Mouse (Mus musculus): Measurements from ENCODE around the gene Phf20. TPM values are rescaled to one million over a fixed set of nuclear protein-coding genes. Genes with fewer than 3 reads are reported as not detected.
A peak's percentile ranks its signal among the peaks of the same experiment; 100 is the strongest.
"Not testable (repeated sequence)": the region's sequence is repeated elsewhere in the genome, so short reads cannot be mapped to it uniquely, and the experiment has no call there.

Phf20 gene
- total and polyA plus RNA-seq, 2 experiments: 2.9 to 6.2 TPM

DNA sequence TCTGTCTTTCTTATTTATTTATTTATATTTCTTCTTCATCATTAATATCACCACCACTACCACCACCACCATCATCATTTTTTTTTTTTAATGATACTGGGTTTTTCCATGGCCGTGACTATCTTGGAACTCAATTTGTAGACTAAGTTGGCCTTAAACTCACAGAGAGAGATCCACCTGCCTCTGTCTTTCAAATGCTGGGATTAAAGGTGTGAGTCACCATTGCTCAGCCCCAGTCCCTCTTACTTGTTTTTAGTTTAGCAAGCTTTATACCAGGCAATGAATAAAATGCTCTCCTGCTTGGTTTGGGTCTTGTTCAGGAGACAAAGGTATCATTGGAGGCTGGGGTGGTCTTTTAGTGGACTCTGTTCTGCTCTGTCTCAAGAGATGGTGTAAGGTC lies 31.4 kb downstream of the Phf20 start:
- TF ChIP-seq CTCF (IDR thresholded peaks at IDR 0.05; ENCODE audit: low read depth, low read length): no peak
- TF ChIP-seq POLR2A (IDR thresholded peaks at IDR 0.05; ENCODE audit: extremely low read depth, insufficient read depth, low read length): no peak
- no peaks in the 10 kb centered on the region for H3K4me1 ChIP-seq (ENCODE audit: control insufficient read depth, insufficient read depth, low read length)

DNA sequence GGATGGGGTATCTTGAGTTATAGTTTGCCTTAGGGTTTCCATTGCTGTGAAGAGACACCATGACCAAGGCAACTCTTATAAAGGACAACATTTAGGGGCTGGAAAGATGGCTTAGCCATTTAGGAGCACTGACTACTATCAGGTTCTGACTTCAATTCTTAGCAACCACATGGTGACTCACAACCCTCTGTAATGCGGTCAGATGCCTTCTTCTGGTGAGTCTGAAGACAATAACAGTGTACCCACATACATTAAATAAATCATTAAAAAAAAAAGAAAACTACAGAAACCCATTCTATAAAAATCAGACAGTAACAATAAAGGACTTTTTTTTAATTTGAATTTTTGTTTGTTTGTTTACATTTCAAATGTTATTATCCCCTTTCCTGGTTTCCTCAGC lies 32.9 kb downstream of the Phf20 start:
- TF ChIP-seq POLR2A (IDR thresholded peaks at IDR 0.05; ENCODE audit: extremely low read depth, insufficient read depth, low read length) (no peak), CTCF (IDR thresholded peaks at IDR 0.05; ENCODE audit: low read depth, low read length) (no peak)
- peaks cover 7% of the 10 kb centered on the region; the same call in 1 of the 2 replicates for H3K79me2 ChIP-seq (ENCODE audit: control insufficient read depth, insufficient read depth, low read length)
- no peaks in the 10 kb centered on the region for H3K4me1 ChIP-seq (ENCODE audit: control insufficient read depth, insufficient read depth, low read length)
- H3K27me3 ChIP-seq (ENCODE audit: control insufficient read depth, insufficient read depth, low read length): no peaks in the 10 kb centered on the region
- WGBS: 100% methylated on average over 1 of the region's 1 CpGs
- no peak overlapping the region for H3K9ac ChIP-seq (ENCODE audit: low read depth, low read length)
- H3K36me3 ChIP-seq (ENCODE audit: control insufficient read depth, insufficient read depth, low read length): peaks cover 15% of the 10 kb centered on the region; the same call in 1 of the 2 replicates
- no peak overlapping the region for H3K4me3 ChIP-seq (ENCODE audit: insufficient read depth, low read depth, low read length)
- no peak for DNase-seq (ENCODE audit: extremely low read depth, low read depth, low spot score)
- H3K27ac ChIP-seq (replicated peaks; ENCODE audit: insufficient read depth, low read depth, low read length): no peak overlapping the region

More for the DNA sequence above, 31.4 kb downstream of the Phf20 start:
- DNase-seq (ENCODE audit: extremely low read depth, low read depth, low spot score): no peak
- Histone ChIP-seq H3K27me3 (ENCODE audit: control insufficient read depth, insufficient read depth, low read length) (no peaks in the 10 kb centered on the region), H3K27ac (replicated peaks; ENCODE audit: insufficient read depth, low read depth, low read length) (no peak overlapping the region), H3K79me2 (ENCODE audit: control insufficient read depth, insufficient read depth, low read length) (peaks cover 7% of the 10 kb centered on the region; the same call in 1 of the 2 replicates), H3K9ac (ENCODE audit: low read depth, low read length) (no peak overlapping the region), H3K4me3 (ENCODE audit: insufficient read depth, low read depth, low read length) (no peak overlapping the region), H3K36me3 (ENCODE audit: control insufficient read depth, insufficient read depth, low read length) (peaks cover 15% of the 10 kb centered on the region; the same call in 1 of the 2 replicates)
- WGBS: 100% methylated on average over 1 of the region's 1 CpGs

- DNase-seq (ENCODE audit: extremely low read depth, low read depth, low spot score): no peak
- no peaks in the 10 kb centered on the region for H3K4me1 ChIP-seq (ENCODE audit: control insufficient read depth, insufficient read depth, low read length)
- H3K4me3 ChIP-seq (ENCODE audit: insufficient read depth, low read depth, low read length): no peak overlapping the region
- H3K36me3 ChIP-seq (ENCODE audit: control insufficient read depth, insufficient read depth, low read length): peaks cover 9% of the 10 kb centered on the region; the same call in 1 of the 2 replicates
- no peaks in the 10 kb centered on the region for H3K27me3 ChIP-seq (ENCODE audit: control insufficient read depth, insufficient read depth, low read length)
- peaks cover 7% of the 10 kb centered on the region; the same call in 1 of the 2 replicates for H3K79me2 ChIP-seq (ENCODE audit: control insufficient read depth, insufficient read depth, low read length)
- no peak overlapping the region for H3K9ac ChIP-seq (ENCODE audit: low read depth, low read length)
- TF ChIP-seq POLR2A (IDR thresholded peaks at IDR 0.05; ENCODE audit: extremely low read depth, insufficient read depth, low read length) (no peak), CTCF (IDR thresholded peaks at IDR 0.05; ENCODE audit: low read depth, low read length) (no peak)
- no peak overlapping the region for H3K27ac ChIP-seq (replicated peaks; ENCODE audit: insufficient read depth, low read depth, low read length)
Measured at GRCm38 (mm10) chr2:156231340-156231739, 35.1 kb downstream of the Phf20 start.

DNA sequence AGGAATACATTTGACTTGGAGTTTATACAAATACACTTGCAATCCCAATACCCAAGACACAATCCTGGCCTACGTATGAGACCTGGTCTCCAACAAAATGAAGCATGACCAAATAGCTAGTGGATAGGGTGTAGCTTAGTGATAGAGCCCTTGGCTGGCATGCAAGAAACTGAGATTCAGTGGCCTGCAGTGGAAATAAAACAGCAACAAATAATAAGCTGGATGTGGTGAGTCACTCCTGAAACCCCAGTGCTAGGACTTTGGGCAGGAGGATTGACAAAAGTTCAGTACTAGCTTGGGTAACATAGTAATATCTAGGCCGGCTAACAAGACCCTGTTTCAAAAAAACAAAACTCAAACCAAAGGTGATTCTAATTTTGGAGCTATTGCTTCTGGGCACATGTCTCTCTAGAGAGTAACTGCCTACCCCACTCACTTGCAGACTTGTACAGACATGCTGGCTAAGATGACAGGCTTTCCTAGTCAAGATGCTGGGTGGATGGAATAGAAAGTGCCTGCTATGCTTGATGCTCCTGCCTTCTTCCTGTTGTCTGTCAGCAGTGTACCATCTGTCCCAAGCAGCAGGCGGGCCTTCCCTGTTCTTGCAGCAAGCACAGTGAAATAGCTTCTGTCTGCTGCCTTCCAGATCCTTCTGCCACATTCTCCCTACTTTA lies 37.1 kb downstream of the Phf20 start:
- WGBS: 90% methylated on average over 3 of the region's 3 CpGs
- no peaks in the 10 kb centered on the region for H3K27me3 ChIP-seq (ENCODE audit: control insufficient read depth, insufficient read depth, low read length)
- H3K79me2 ChIP-seq (ENCODE audit: control insufficient read depth, insufficient read depth, low read length): peaks cover 7% of the 10 kb centered on the region; the same call in 1 of the 2 replicates
- H3K36me3 ChIP-seq (ENCODE audit: control insufficient read depth, insufficient read depth, low read length): peaks cover 6% of the 10 kb centered on the region; the same call in 1 of the 2 replicates
- no peaks in the 10 kb centered on the region for H3K4me1 ChIP-seq (ENCODE audit: control insufficient read depth, insufficient read depth, low read length)
- H3K27ac ChIP-seq (replicated peaks; ENCODE audit: insufficient read depth, low read depth, low read length): no peak overlapping the region
- no peak overlapping the region for H3K4me3 ChIP-seq (ENCODE audit: insufficient read depth, low read depth, low read length)
- no peak overlapping the region for H3K9ac ChIP-seq (ENCODE audit: low read depth, low read length)
- no peak for DNase-seq (ENCODE audit: extremely low read depth, low read depth, low spot score)
- TF ChIP-seq CTCF (IDR thresholded peaks at IDR 0.05; ENCODE audit: low read depth, low read length) (no peak), POLR2A (IDR thresholded peaks at IDR 0.05; ENCODE audit: extremely low read depth, insufficient read depth, low read length) (no peak)

DNA sequence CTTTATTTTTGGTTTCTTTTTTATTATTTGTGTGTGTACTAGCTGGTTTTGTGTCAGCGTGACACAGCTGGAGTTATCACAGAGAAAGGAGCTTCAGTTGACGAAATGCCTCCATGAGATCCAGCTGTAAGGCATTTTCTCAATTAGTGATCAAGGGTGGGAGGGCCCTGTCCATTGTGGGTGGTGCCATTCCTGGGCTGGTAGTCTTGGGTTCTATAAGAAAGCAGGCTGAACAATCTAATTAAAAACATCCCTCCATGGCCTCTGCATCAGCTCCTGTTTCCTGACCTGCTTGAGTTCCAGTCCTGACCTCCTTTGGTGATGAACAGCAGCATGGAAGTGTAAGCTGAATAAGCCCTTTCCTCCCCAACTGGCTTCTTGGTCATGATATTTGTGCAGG lies 37.8 kb downstream of the Phf20 start:
- not testable (repeated sequence) for H3K79me2 ChIP-seq (ENCODE audit: control insufficient read depth, insufficient read depth, low read length); H3K27ac ChIP-seq (replicated peaks; ENCODE audit: insufficient read depth, low read depth, low read length); H3K4me1 ChIP-seq (ENCODE audit: control insufficient read depth, insufficient read depth, low read length); H3K9ac ChIP-seq (ENCODE audit: low read depth, low read length); H3K27me3 ChIP-seq (ENCODE audit: control insufficient read depth, insufficient read depth, low read length); H3K4me3 ChIP-seq (ENCODE audit: insufficient read depth, low read depth, low read length); H3K36me3 ChIP-seq (ENCODE audit: control insufficient read depth, insufficient read depth, low read length); DNase-seq (ENCODE audit: extremely low read depth, low read depth, low spot score)
- 95% methylated on average over 2 of the region's 2 CpGs for WGBS

- TF ChIP-seq POLR2A (IDR thresholded peaks at IDR 0.05; ENCODE audit: extremely low read depth, insufficient read depth, low read length) (no peak), CTCF (IDR thresholded peaks at IDR 0.05; ENCODE audit: low read depth, low read length) (no peak)
- Histone ChIP-seq H3K36me3 (ENCODE audit: control insufficient read depth, insufficient read depth, low read length) (peaks cover 11% of the 10 kb centered on the region), H3K4me3 (ENCODE audit: insufficient read depth, low read depth, low read length) (no peak overlapping the region), H3K4me1 (ENCODE audit: control insufficient read depth, insufficient read depth, low read length) (no peaks in the 10 kb centered on the region), H3K27me3 (ENCODE audit: control insufficient read depth, insufficient read depth, low read length) (no peaks in the 10 kb centered on the region), H3K9ac (ENCODE audit: low read depth, low read length) (no peak overlapping the region), H3K27ac (replicated peaks; ENCODE audit: insufficient read depth, low read depth, low read length) (no peak overlapping the region), H3K79me2 (ENCODE audit: control insufficient read depth, insufficient read depth, low read length) (no peaks in the 10 kb centered on the region; the same call in 1 of the 2 replicates)
- DNase-seq (ENCODE audit: extremely low read depth, low read depth, low spot score): peak; percentile 12
- WGBS: 79% methylated on average over 4 of the region's 4 CpGs
Measured at GRCm38 (mm10) chr2:156235847-156236246, 39.6 kb downstream of the Phf20 start.
